Mouse (Mus musculus): ENCODE measurements around the gene Hoxa4.

Hoxa4 gene

GRCm38 (mm10) chr6:52152226-52153193, 39.0 kb downstream of the Hoxa4 start:
- DNase-seq (ENCODE audit: low read depth, low spot score), result no peak

DNA sequence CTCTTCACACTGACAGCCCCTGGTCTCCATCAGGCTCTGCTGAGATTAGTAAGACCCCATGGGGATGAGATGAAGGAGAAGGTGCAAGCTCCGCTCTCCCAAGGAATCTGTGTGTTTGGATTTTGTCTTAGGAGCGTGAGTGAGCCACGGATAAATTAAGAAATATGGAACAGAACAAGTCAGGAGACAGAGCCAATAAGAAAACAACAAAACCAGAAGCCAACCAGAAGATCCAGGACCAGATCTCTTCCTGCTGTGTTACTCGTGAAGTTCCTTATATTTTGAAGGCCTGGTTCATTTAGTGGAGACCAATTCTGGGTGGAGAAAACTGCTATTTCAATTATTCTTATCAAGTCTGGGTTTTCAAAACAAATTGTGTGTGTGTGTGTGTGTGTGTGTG, 40.0 kb downstream of the Hoxa4 start:
- no peak for DNase-seq (ENCODE audit: low read depth, low spot score)

DNA sequence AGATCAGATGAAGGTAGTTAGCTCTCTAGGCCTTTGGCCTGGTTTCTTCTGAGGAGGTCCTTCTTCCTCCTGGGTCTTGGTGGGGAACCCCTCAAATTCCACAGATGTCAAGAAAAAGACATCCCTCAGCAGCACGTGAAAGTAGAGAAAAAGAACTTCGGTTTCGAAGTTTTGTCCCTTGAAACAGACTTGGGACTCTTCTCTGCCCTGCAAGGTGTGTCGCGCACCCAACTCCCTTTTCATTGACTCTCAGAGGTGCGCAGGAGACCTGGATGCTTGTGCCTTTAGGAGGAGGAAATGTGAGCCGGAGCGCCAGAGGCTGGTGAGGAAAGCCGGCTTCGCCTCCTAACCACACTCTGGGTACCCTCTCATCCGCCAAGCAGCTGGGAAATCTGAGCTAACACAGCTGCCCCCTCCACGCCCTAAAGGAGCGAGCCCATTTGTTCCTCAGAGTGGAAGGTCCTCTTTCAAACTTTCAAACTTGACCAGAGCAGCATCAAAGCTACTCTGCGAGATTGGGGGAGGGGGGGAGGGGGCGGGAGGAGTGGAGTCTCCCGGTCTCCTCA, 41.1 kb downstream of the Hoxa4 start:
- DNase-seq (ENCODE audit: low read depth, low spot score), result no peak

Measured in telencephalon, adult 2 months (tissue).